Mouse (Mus musculus): ENCODE data around the gene Stbd1. TPM values are rescaled to one million over a fixed set of nuclear protein-coding genes. Genes with fewer than 3 reads are reported as not detected.

Gene Stbd1
- 7.2 and 9.2 TPM in 2 replicates for polyA plus RNA-seq (2016; fragmentation: Nextera tagmentation; extraction: Ambion mirVana)

DNA sequence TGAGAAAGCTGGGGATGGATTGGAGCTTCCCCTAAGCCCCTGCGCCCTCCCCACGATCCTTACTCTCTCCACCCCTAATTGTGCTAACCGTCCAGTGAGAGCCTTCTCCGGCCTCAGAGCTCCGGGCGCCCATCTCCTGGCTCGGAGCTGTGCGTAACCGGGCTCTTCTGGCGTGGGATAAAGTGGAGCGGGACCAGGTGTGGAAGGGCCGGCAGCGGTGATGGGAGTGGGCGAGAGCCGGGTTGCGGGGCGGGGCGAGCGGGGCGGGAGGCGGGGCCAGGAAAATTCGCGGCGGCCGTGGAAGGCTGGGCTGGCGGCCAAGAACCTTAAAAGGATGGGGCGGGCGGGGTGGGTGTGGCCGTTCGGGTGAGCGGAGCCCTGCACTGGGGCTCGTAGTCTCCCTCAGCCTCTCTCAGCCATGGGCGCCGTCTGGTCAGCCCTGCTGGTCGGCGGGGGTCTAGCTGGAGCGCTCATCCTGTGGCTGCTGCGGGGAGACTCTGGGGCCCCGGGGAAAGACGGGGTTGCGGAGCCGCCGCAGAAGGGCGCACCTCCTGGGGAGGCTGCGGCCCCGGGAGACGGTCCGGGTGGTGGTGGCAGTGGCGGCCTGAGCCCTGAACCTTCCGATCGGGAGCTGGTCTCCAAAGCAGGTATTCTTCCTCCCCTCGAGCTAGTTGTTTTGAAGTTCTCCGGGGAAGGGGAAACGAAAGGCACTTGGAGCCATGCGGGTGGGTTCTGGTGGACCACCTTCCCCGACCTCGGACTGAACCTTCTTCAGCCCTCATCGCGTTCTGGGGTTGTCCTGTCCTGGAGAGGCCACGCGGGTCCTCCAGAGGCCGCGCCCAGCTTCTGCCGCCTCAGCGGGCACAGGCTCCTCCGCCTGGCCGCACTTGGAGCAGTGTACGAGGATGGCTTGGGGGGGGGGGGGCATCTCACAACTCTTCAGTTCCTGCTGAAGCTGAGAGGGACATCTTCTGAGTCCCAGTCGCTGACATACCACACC is at the start of gene Stbd1:
TSS of gene Stbd1 (plus strand) at position 351 of the 1,000 bp plus-strand sequence.
- Histone ChIP-seq H3K27me3 (replicated peaks) (no peaks in the 10 kb centered on the region), H3K9me3 (no peaks in the 10 kb centered on the region), H3K4me1 (peaks cover 3% of the 10 kb centered on the region; the same call in 1 of the 2 replicates), H3K4me3 (peak within 1 kb of the TSS; percentile 58), H3K9ac (peak within 1 kb of the TSS; percentile 60), H3K27ac (no peak within 1 kb of the TSS), H3K36me3 (no peaks in the 10 kb centered on the region), H3K4me2 (replicated peaks) (peak within 1 kb of the TSS; percentile 96)
- ATAC-seq (ENCODE audit: low FRiP score, low read depth) = peak; percentile 95
- WGBS = under 1% methylated on average over 69 of the region's 69 CpGs

DNA sequence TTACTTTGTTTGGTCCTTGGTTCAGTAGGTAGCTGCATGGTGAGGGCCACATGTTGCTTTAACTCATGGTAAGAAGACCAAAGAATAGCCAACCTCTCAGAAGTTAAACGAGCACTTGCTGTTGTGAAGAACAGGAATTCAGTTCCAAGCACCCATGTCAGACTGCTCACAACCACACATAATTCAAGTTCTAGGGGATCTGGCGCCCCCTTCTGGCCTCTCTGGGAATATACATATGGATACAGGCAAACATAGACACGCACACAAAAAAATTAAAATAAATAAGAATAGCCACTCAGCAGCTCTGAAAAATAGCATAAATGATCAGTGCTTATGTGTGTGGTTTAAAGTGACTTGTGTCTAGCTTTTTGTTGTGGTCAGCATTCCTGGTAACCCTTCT is 48.9 kb upstream of the Stbd1 start:
- H3K4me3 ChIP-seq = no peak overlapping the region
- no peak overlapping the region for H3K27ac ChIP-seq
- H3K9ac ChIP-seq = no peak overlapping the region
- H3K4me1 ChIP-seq = no peaks in the 10 kb centered on the region
- ATAC-seq (ENCODE audit: low FRiP score, low read depth) = no peak
- 71% methylated on average over 3 of the region's 3 CpGs for WGBS
- no peaks in the 10 kb centered on the region for H3K9me3 ChIP-seq
- no peaks in the 10 kb centered on the region for H3K36me3 ChIP-seq
- no peaks in the 10 kb centered on the region for H3K27me3 ChIP-seq (replicated peaks)
- no peak overlapping the region for H3K4me2 ChIP-seq (replicated peaks)

DNA sequence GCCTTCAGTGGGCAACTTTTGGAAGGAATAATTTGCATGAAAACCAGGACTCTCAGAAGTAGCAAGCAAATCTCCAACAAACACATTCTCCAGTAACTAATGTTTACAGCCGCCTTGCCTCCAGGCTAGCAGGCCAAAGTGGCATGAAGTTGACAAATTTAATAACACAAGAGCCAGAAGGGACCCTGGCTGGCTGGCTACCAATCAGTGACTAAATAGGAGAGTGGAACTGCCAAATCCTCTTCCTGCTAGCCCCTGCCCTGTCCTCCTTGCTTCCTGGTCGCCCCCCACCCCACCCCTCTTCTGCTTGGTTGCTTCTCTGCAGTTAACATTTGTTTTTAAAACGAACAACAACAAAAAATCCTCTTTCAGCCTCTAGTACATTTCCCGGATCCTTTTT is 48.4 kb upstream of the Stbd1 start:
- Histone ChIP-seq H3K9me3 (no peaks in the 10 kb centered on the region), H3K4me2 (replicated peaks) (no peak overlapping the region), H3K27me3 (replicated peaks) (no peaks in the 10 kb centered on the region), H3K36me3 (no peaks in the 10 kb centered on the region), H3K4me1 (no peaks in the 10 kb centered on the region), H3K27ac (no peak overlapping the region), H3K4me3 (no peak overlapping the region), H3K9ac (no peak overlapping the region)
- 79% methylated on average over 4 of the region's 4 CpGs for WGBS
- no peak for ATAC-seq (ENCODE audit: low FRiP score, low read depth)

DNA sequence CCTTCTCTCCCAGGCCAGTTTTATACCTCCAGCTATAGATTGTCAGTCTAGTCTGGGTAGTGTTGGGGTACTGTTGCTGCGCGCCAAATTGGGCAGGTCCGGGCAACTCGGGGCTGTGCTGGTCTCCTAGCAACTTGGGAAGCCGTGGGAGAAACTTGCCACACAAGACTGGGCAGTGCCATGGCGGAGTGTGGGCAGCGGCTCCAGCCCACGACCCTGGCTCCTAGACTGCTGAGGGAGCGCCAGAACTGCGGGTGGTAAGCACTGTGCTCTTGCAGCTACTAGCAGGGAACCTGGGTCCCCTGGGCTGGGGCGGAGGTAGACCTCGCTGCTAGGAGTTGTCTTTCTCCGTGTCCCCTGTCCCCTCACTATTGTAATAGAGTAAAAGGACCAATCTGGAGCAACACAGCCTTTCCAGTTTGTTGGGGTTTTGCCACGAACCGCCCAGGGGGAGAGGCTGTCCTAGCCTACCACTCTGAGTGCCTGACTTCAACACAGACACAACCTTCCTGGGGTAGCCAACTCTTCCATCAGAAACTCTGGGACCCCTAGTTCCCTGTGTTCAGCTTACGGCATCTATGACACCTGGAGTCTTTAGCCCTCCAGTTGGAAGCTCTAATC is 47.8 kb upstream of the Stbd1 start, which contains the start of gene Fam47e:
TSS of gene Fam47e (plus strand) at position 179 of the 621 bp plus-strand sequence.
- Histone ChIP-seq H3K9me3 (no peaks in the 10 kb centered on the region), H3K4me1 (no peaks in the 10 kb centered on the region)
- 78% methylated on average over 16 of the region's 16 CpGs for WGBS

DNA sequence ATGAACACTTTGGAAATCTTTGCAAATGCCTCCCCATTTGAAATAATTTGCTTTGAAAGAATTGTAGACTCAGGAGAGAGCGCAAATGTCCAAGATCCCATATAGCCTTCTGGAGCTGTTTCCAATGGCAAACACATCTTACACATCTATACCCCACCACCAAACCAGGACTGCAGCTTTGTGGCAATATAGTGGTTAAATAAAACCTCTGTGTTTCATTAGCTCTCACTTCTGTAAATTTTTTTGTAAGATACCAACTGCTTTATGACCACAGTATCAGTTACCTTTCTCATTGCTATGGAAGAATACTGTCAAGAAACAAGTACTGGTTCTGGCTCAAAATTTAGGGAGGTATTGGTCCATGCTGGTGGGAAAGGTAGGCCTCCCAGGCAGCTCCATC is 46.9 kb upstream of the Stbd1 start:
- no peak overlapping the region for H3K4me3 ChIP-seq
- no peak for ATAC-seq (ENCODE audit: low FRiP score, low read depth)
- 97% methylated on average over 1 of the region's 1 CpGs for WGBS
- no peak overlapping the region for H3K27ac ChIP-seq
- no peaks in the 10 kb centered on the region for H3K36me3 ChIP-seq
- H3K9me3 ChIP-seq = no peaks in the 10 kb centered on the region
- H3K9ac ChIP-seq = no peak overlapping the region
- H3K4me1 ChIP-seq = no peaks in the 10 kb centered on the region
- no peaks in the 10 kb centered on the region for H3K27me3 ChIP-seq (replicated peaks)
- H3K4me2 ChIP-seq (replicated peaks) = no peak overlapping the region

More for the DNA sequence above, 47.8 kb upstream of the Stbd1 start, which contains the start of gene Fam47e:
- no peaks in the 10 kb centered on the region for H3K36me3 ChIP-seq
- H3K4me3 ChIP-seq = no peak within 1 kb of the TSS
- no peak for ATAC-seq (ENCODE audit: low FRiP score, low read depth)
- no peak within 1 kb of the TSS for H3K4me2 ChIP-seq (replicated peaks)
- no peak within 1 kb of the TSS for H3K9ac ChIP-seq
- H3K27ac ChIP-seq = no peak within 1 kb of the TSS
- no peaks in the 10 kb centered on the region for H3K27me3 ChIP-seq (replicated peaks)

DNA sequence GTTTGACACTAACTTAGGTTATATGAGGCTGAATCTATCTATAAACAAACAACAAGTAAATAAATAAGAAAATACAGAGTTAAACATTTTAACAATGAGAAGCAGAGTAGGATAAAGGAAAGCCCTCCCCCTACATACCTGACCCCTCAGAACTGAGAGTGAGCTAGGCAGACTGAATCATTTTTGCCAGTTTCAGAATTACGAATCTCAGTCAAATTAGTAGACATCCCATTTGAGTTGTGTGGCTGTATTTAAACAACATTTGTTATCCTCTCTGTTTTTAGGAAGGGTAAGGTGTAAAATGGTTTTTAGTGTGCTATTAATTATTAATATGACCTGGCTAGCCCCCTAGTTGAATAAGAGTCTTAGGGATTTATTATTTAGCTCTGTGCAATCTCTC is 45.3 kb upstream of the Stbd1 start:
- H3K27me3 ChIP-seq (replicated peaks) = no peaks in the 10 kb centered on the region
- H3K4me2 ChIP-seq (replicated peaks) = no peak overlapping the region
- no peaks in the 10 kb centered on the region for H3K4me1 ChIP-seq
- H3K36me3 ChIP-seq = no peaks in the 10 kb centered on the region
- H3K9me3 ChIP-seq = no peaks in the 10 kb centered on the region
- ATAC-seq (ENCODE audit: low FRiP score, low read depth) = no peak
- no peak overlapping the region for H3K27ac ChIP-seq
- 93% methylated on average over 1 of the region's 1 CpGs for WGBS
- H3K4me3 ChIP-seq = no peak overlapping the region
- H3K9ac ChIP-seq = no peak overlapping the region

DNA sequence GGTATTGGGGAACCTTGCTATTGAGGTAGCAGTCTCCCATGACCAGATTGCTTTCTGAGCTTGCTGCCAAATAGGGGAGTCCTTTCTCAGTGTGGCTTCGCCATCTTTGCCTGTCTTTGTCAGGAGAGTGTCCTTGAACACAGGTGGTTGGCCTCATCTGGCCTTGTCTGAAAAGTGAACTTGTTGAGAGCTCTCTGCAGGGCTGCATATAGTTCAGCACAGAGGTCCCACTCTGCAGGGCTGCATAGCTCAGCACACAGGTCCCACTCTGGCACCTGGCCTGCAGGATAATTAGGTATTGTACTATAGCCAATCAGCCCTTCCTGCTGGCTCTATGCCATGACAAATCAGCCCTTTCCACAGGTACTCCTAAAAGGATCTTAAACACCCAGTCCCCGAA is 42.6 kb upstream of the Stbd1 start:
- Histone ChIP-seq H3K27me3 (replicated peaks) (no peaks in the 10 kb centered on the region), H3K9me3 (no peaks in the 10 kb centered on the region), H3K4me1 (no peaks in the 10 kb centered on the region), H3K27ac (no peak overlapping the region), H3K4me2 (replicated peaks) (no peak overlapping the region), H3K9ac (no peak overlapping the region), H3K36me3 (no peaks in the 10 kb centered on the region), H3K4me3 (no peak overlapping the region)
- 80% methylated on average over 2 of the region's 2 CpGs for WGBS
- no peak for ATAC-seq (ENCODE audit: low FRiP score, low read depth)

DNA sequence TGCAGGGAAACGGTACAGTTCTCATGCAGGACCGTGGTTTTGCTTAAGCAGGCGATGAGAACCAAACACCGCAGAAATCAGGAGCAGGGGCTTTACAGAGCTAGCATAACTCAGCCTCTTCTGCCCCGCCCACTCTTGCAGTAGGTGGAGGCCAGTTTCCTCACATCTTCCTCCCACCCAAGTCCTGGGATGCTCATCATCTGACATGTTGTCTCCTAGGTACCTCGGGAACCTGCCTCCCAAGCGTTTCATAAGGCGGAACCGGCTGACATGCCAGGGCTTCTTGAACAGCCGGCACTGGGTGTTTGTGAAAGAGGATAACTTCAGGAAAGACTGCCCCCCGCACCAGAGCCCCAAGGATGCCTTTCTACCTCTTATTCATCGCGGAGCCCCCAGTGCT is 40.8 kb upstream of the Stbd1 start:
- Histone ChIP-seq H3K4me3 (no peak overlapping the region), H3K4me1 (no peaks in the 10 kb centered on the region), H3K4me2 (replicated peaks) (no peak overlapping the region), H3K9me3 (no peaks in the 10 kb centered on the region), H3K36me3 (no peaks in the 10 kb centered on the region), H3K27me3 (replicated peaks) (no peaks in the 10 kb centered on the region), H3K27ac (no peak overlapping the region), H3K9ac (no peak overlapping the region)
- no peak for ATAC-seq (ENCODE audit: low FRiP score, low read depth)
- 84% methylated on average over 13 of the region's 13 CpGs for WGBS

DNA sequence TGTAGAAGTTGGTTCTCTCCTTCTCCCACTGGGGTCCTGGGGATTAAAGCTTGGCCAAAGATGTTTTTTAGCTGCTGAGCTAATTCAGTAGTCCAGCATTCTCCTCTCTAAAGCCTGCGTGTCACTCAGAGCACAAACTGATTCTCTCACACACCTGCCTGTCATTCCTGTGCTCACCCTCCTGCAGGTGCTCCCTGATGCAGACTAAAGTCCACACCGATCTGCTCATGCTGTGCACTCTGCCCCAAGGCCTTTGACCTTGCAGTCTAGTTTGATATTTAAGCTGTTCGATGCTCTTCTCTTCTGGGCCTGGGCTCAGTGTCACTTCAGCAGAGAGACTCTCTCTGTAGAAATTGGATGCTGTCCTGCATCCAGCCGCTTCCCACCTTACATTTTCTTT is 31.6 kb upstream of the Stbd1 start:
- WGBS = 90% methylated on average over 4 of the region's 4 CpGs
- H3K36me3 ChIP-seq = no peaks in the 10 kb centered on the region
- no peak overlapping the region for H3K4me2 ChIP-seq (replicated peaks)

DNA sequence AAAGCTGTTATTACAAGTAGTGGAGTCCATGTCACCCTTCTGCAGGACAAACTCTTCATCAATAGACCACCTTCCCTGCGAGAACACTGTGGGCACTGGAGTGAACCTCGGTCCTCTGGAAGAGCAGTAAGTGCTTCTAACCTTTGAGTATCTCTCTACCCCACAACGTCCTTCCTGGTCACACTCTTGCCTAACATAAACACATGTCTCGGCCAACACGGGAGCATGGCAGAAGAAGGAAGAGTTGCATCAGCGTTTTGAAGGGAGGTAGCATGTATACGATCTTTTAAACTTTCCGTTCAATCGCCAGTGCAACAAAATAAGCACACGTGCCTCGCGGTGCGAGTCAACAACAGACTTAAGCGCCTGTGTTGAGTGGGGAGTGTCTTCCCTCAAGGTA is 23.3 kb upstream of the Stbd1 start:
- WGBS = 90% methylated on average over 14 of the region's 14 CpGs
- Histone ChIP-seq H3K27ac (no peak overlapping the region), H3K4me3 (no peak overlapping the region), H3K27me3 (replicated peaks) (no peaks in the 10 kb centered on the region), H3K36me3 (no peaks in the 10 kb centered on the region), H3K9me3 (no peaks in the 10 kb centered on the region), H3K9ac (no peak overlapping the region), H3K4me1 (no peaks in the 10 kb centered on the region), H3K4me2 (replicated peaks) (no peak overlapping the region)
- no peak for ATAC-seq (ENCODE audit: low FRiP score, low read depth)

More for the DNA sequence above, 31.6 kb upstream of the Stbd1 start:
- Histone ChIP-seq H3K4me3 (no peak overlapping the region), H3K27ac (no peak overlapping the region), H3K9me3 (no peaks in the 10 kb centered on the region), H3K27me3 (replicated peaks) (no peaks in the 10 kb centered on the region), H3K4me1 (no peaks in the 10 kb centered on the region), H3K9ac (no peak overlapping the region)
- no peak for ATAC-seq (ENCODE audit: low FRiP score, low read depth)

DNA sequence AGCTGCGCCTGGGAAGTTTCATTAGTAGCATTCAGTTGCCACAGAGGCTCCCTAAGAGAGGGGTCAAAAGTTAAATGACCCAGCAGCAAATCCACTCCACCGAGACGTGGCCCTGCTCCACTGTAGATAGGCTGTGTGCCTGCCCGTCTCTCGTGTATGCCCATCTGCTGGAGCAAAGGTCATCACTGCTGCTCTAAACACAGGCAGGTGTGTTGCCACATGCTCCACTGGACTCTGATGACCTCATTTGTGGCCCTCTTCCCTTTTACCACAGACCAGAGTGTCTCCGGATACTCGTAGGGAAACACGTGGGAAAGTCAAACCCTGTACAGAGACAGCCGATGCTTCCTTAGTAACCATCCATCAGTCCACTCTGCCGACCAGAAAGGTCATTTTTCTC is 16.9 kb upstream of the Stbd1 start:
- no peak overlapping the region for H3K27ac ChIP-seq
- 50% methylated on average over 10 of the region's 10 CpGs for WGBS

DNA sequence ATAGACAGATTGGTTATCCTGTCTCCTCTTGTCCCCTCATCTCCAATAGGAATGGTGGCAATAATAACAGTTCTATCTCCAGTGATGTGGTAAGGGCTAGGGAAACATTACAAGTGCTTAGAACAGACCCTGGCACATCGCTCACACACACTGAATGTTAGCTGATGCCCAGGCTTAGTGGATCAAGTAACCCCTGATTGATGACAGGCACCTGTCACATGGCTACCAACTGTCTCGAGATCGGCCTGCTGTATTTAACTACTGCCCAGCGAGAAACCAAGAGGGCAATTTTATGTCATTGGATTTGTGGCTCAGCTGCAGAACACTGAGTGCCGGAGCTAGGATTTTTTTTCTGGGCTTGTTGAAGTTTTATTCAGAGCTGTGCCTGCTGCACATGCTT is 7.8 kb upstream of the Stbd1 start:
- H3K4me2 ChIP-seq (replicated peaks) = no peak overlapping the region
- no peak overlapping the region for H3K9ac ChIP-seq
- 86% methylated on average over 5 of the region's 5 CpGs for WGBS
- ATAC-seq (ENCODE audit: low FRiP score, low read depth) = no peak
- H3K4me1 ChIP-seq = no peaks in the 10 kb centered on the region
- H3K4me3 ChIP-seq = no peak overlapping the region
- H3K27me3 ChIP-seq (replicated peaks) = no peaks in the 10 kb centered on the region
- no peaks in the 10 kb centered on the region for H3K36me3 ChIP-seq
- H3K27ac ChIP-seq = no peak overlapping the region
- H3K9me3 ChIP-seq = no peaks in the 10 kb centered on the region

More for the DNA sequence above, 16.9 kb upstream of the Stbd1 start:
- ATAC-seq (ENCODE audit: low FRiP score, low read depth) = no peak
- no peak overlapping the region for H3K4me2 ChIP-seq (replicated peaks)
- H3K4me3 ChIP-seq = no peak overlapping the region
- H3K9me3 ChIP-seq = no peaks in the 10 kb centered on the region
- H3K9ac ChIP-seq = no peak overlapping the region
- H3K27me3 ChIP-seq (replicated peaks) = no peaks in the 10 kb centered on the region
- H3K4me1 ChIP-seq = no peaks in the 10 kb centered on the region
- no peaks in the 10 kb centered on the region for H3K36me3 ChIP-seq
